Mouse (Mus musculus): ENCODE results near the gene Lmna.
A peak's percentile ranks its signal among the peaks of the same experiment; 100 is the strongest.

Lmna gene

GRCm38 (mm10) chr3:88509692-88510420, at the start of gene Lmna:
TSS of gene Lmna (minus strand) at chr3:88509956.
- DNase-seq (ENCODE audit: low read depth, low spot score): peak; percentile 96

- DNase-seq (ENCODE audit: low read depth, low spot score): no peak
Measured at GRCm38 (mm10) chr3:88556616-88557015, 46.9 kb upstream of the Lmna start.

- DNase-seq (ENCODE audit: low read depth, low spot score): no peak
Measured at GRCm38 (mm10) chr3:88555731-88556130, 46.0 kb upstream of the Lmna start.

GRCm38 (mm10) chr3:88555069-88555605, 45.4 kb upstream of the Lmna start:
- no peak for DNase-seq (ENCODE audit: low read depth, low spot score)

GRCm38 (mm10) chr3:88553880-88554586, 44.3 kb upstream of the Lmna start:
- DNase-seq (ENCODE audit: low read depth, low spot score): no peak

GRCm38 (mm10) chr3:88553525-88553879, 43.7 kb upstream of the Lmna start, which contains the start of gene Ubqln4:
TSS of gene Ubqln4 (plus strand) at chr3:88553758.
- DNase-seq (ENCODE audit: low read depth, low spot score): peak; percentile 94

GRCm38 (mm10) chr3:88552676-88553524, 43.1 kb upstream of the Lmna start, which contains the start of gene Lamtor2:
TSS of gene Lamtor2 (minus strand) at chr3:88553074.
- DNase-seq (ENCODE audit: low read depth, low spot score): peak; percentile 98

GRCm38 (mm10) chr3:88552082-88552645, 42.4 kb upstream of the Lmna start:
- DNase-seq (ENCODE audit: low read depth, low spot score): no peak

GRCm38 (mm10) chr3:88551586-88551985, 41.8 kb upstream of the Lmna start:
- no peak for DNase-seq (ENCODE audit: low read depth, low spot score)

- no peak for DNase-seq (ENCODE audit: low read depth, low spot score)
Measured at GRCm38 (mm10) chr3:88548180-88548917, 38.6 kb upstream of the Lmna start, which contains the start of gene Rab25. TSS of gene Rab25 (minus strand) at chr3:88548300.

GRCm38 (mm10) chr3:88546674-88547418, 37.1 kb upstream of the Lmna start:
- no peak for DNase-seq (ENCODE audit: low read depth, low spot score)

- DNase-seq (ENCODE audit: low read depth, low spot score): no peak
Measured at GRCm38 (mm10) chr3:88544955-88545591, 35.3 kb upstream of the Lmna start.

- DNase-seq (ENCODE audit: low read depth, low spot score): no peak
Measured at GRCm38 (mm10) chr3:88544514-88544913, 34.8 kb upstream of the Lmna start.

- DNase-seq (ENCODE audit: low read depth, low spot score): no peak
Measured at GRCm38 (mm10) chr3:88543651-88544410, 34.1 kb upstream of the Lmna start.

GRCm38 (mm10) chr3:88543174-88543573, 33.4 kb upstream of the Lmna start:
- no peak for DNase-seq (ENCODE audit: low read depth, low spot score)

- no peak for DNase-seq (ENCODE audit: low read depth, low spot score)
Measured at GRCm38 (mm10) chr3:88542486-88542885, 32.7 kb upstream of the Lmna start.

- DNase-seq (ENCODE audit: low read depth, low spot score): no peak
Measured at GRCm38 (mm10) chr3:88541622-88542401, 32.1 kb upstream of the Lmna start.

- no peak for DNase-seq (ENCODE audit: low read depth, low spot score)
Measured at GRCm38 (mm10) chr3:88540085-88540484, 30.3 kb upstream of the Lmna start.
